Mouse (Mus musculus) heart, embryonic 11.5 days (tissue): ENCODE data around the gene Atf2. TPM values are rescaled to one million over a fixed set of nuclear protein-coding genes. Genes with fewer than 3 reads are reported as not detected.
A peak's percentile ranks its signal among the peaks of the same experiment; 100 is the strongest.

ENCODE experiments used
- ATAC-seq: fragments of 200-750 bp; cut with Nextera tagmentation; replicated peaks from 2 replicates; pipeline ENCODE4 v1.8.0; 2017; ENCODE audit warnings: moderate library complexity; ENCODE audit not compliant: insufficient number of reproducible peaks, low FRiP score, low TSS enrichment
- H3K27ac ChIP-seq: fragments of 300-500 bp; sonication (generic); 2 replicates; pipeline ENCODE4 v1.5.1; 2014; ENCODE audit warnings: mild to moderate bottlenecking, low read depth, low read length
- H3K27me3 ChIP-seq: fragments of 300-500 bp; sonication (generic); 2 replicates; pipeline ENCODE4 v1.6.1; 2014; ENCODE audit warnings: mild to moderate bottlenecking, low read length, mixed read lengths; ENCODE audit not compliant: control insufficient read depth, insufficient read depth
- H3K36me3 ChIP-seq: fragments of 300-500 bp; sonication (generic); 2 replicates; pipeline ENCODE4 v1.6.1; 2014; ENCODE audit warnings: mild to moderate bottlenecking, low read length, moderate library complexity, mixed read lengths; ENCODE audit not compliant: control insufficient read depth, insufficient read depth
- H3K4me1 ChIP-seq: fragments of 300-500 bp; sonication (generic); 2 replicates; pipeline ENCODE4 v1.6.1; 2014; ENCODE audit warnings: low read length; ENCODE audit not compliant: control insufficient read depth, insufficient read depth
- H3K4me2 ChIP-seq: fragments of 300-500 bp; sonication (generic); 2 replicates; pipeline ENCODE4 v1.6.1; 2014; ENCODE audit warnings: mild to moderate bottlenecking, moderate library complexity
- H3K4me3 ChIP-seq: fragments of 300-500 bp; sonication (generic); 2 replicates; pipeline ENCODE4 v1.5.1; 2014; ENCODE audit warnings: low read depth, low read length
- H3K9ac ChIP-seq: fragments of 300-500 bp; sonication (generic); 2 replicates; pipeline ENCODE4 v1.6.1; 2014; ENCODE audit warnings: mild to moderate bottlenecking, low read depth, low read length, moderate library complexity
- H3K9me3 ChIP-seq: fragments of 300-500 bp; sonication (generic); replicated peaks from 2 replicates; pipeline ENCODE4 v1.6.1; 2016; ENCODE audit warnings: low read length; ENCODE audit not compliant: control insufficient read depth
- WGBS: fragments of 180-500 bp; shearing (Covaris S2); extraction: QIAGEN DNeasy Blood & Tissue Kit; methylation state at CpG from one replicate; pipeline ENCODE4 v1.1.7; 2014; ENCODE audit not compliant: insufficient replicate concordance; 5-methylcytosine and 5-hydroxymethylcytosine counted together
- polyA plus RNA-seq: library from polyadenylated mRNA; unstranded; fragments of >200 nt; fragmentation: Nextera tagmentation; extraction: Ambion mirVana; gene quantifications from 2 replicates; pipeline ENCODE4 v1.2.1, GENCODE M21; 2014

Gene Atf2
- polyA plus RNA-seq, 1 experiment from 2014 or later: 50.4 TPM

DNA sequence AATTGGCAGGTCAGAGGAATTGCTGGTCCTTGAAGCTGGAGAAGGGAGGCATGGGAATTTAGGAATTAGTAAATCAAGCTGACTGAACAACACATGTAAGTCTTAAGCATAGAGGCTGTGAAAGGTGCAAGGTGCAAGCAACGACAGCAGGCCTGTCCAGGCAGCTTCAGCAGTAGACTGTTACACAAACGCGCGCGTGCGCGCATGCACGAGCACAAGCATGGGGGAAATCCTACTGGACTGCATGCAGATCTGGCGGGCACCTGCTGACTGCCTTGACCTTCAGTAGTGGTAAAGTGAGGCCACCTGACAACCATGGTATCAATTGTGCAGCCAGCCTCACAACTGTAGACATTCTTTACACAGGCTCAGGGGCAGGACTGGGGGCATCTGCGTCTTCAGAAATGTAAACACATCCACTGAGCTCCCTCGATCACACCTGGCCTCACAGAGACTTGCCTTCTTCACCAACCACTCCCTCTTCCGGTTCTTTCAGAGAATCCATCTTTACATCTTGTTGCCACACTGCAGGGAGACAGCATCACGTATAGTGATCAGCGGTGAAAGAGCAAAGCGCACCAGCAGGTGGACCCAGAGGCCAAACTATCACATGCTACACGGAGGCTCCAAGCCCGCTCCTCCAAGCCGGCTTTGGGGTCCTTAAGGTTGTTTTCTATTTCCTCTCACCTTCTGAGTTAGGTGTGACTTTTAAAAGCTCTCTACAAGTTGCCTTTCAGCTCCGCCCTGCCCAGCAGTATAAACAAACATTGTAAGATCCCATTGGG, 100.4 kb downstream of the Atf2 start:
- no peak overlapping the region for H3K4me3 ChIP-seq
- H3K27me3 ChIP-seq: no peaks in the 10 kb centered on the region
- no peaks in the 10 kb centered on the region for H3K36me3 ChIP-seq
- no peak for ATAC-seq
- 45% methylated on average over 19 of the region's 19 CpGs for WGBS
- no peak overlapping the region for H3K27ac ChIP-seq
- H3K4me1 ChIP-seq: no peaks in the 10 kb centered on the region
- no peaks in the 10 kb centered on the region for H3K9me3 ChIP-seq
- peak overlapping the region; percentile 48 for H3K4me2 ChIP-seq
- no peak overlapping the region for H3K9ac ChIP-seq

- Histone ChIP-seq H3K9me3 (no peaks in the 10 kb centered on the region), H3K4me2 (no peak overlapping the region), H3K9ac (no peak overlapping the region), H3K4me1 (no peaks in the 10 kb centered on the region), H3K27ac (no peak overlapping the region), H3K27me3 (no peaks in the 10 kb centered on the region), H3K36me3 (no peaks in the 10 kb centered on the region), H3K4me3 (no peak overlapping the region)
- ATAC-seq: no peak
- 78% methylated on average over 2 of the region's 2 CpGs for WGBS
These were observed 102.1 kb downstream of the Atf2 start for GRCm38 (mm10) chr2:73790332-73790731.

DNA sequence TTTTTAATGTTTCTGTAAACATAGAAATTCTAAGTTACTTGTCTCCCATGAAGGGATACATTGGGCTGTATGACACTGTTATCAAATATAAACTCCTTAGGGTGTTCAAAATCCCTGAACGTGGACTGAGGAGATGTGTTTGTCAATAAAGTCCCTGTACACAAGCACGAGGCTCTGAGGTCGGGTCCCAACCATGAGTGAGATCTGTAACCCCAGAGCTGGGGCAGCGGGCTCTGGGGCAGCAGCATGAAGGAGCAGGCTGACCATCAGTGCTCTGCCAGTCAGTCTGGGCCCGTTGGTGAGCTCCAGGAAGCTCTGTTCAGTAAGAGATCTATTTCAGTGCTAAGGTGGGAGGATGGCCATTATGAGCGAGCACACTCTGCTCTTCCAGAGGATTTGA, 104.0 kb downstream of the Atf2 start:
- H3K27me3 ChIP-seq: no peaks in the 10 kb centered on the region
- no peak for ATAC-seq
- H3K36me3 ChIP-seq: no peaks in the 10 kb centered on the region
- no peak overlapping the region for H3K9ac ChIP-seq
- H3K4me1 ChIP-seq: no peaks in the 10 kb centered on the region
- H3K4me3 ChIP-seq: no peak overlapping the region
- H3K27ac ChIP-seq: no peak overlapping the region
- 74% methylated on average over 6 of the region's 6 CpGs for WGBS
- H3K4me2 ChIP-seq: no peak overlapping the region
- no peaks in the 10 kb centered on the region for H3K9me3 ChIP-seq

GRCm38 (mm10) chr2:73782371-73782905, 110.0 kb downstream of the Atf2 start:
- peak overlapping the region; percentile 34 for H3K4me2 ChIP-seq
- peak; percentile 61; the same call in 1 of the 2 replicates for ATAC-seq
- H3K27me3 ChIP-seq: no peaks in the 10 kb centered on the region
- H3K36me3 ChIP-seq: no peaks in the 10 kb centered on the region
- H3K27ac ChIP-seq: peak overlapping the region; percentile 68
- H3K9ac ChIP-seq: no peak overlapping the region
- no peaks in the 10 kb centered on the region for H3K4me1 ChIP-seq
- H3K9me3 ChIP-seq: no peaks in the 10 kb centered on the region
- WGBS: 13% methylated on average over 9 of the region's 9 CpGs
- no peak overlapping the region for H3K4me3 ChIP-seq

DNA sequence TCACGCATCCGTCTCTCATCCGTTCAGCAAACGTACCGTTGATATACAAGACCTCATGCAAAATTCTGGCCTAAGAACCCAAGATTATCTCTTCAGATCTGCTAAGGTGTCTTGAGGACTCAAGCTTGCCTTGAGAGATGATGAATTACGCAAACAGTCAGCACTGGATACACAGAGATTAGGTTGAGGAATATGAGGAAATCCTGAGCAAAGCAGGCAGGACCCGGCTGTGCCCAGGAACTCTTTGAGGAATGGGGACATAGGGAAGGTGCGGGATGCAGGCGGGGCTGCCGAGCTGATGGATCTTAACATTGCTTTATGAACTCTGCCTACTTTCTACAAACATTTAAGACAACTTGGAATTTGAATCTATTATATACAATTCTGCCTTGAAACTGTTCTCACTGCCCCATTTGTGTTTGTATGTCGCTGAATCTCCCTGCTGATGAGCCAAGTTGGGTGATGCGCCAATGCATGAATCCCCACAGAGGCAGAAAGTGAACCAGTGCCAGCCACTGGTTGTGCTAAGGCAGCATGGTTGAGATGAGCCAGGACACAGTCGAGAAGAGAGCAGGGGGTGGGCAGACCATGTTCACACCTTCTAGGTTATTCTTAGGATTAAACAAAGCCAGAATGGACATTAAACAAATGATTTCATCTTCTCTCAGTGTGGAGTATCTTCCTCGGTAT, 112.0 kb downstream of the Atf2 start:
- H3K27ac ChIP-seq: no peak overlapping the region
- H3K9ac ChIP-seq: no peak overlapping the region
- ATAC-seq: no peak
- H3K9me3 ChIP-seq: no peaks in the 10 kb centered on the region
- H3K4me3 ChIP-seq: no peak overlapping the region
- no peak overlapping the region for H3K4me2 ChIP-seq
- H3K4me1 ChIP-seq: no peaks in the 10 kb centered on the region
- H3K36me3 ChIP-seq: no peaks in the 10 kb centered on the region
- WGBS: 76% methylated on average over 14 of the region's 14 CpGs
- no peaks in the 10 kb centered on the region for H3K27me3 ChIP-seq

DNA sequence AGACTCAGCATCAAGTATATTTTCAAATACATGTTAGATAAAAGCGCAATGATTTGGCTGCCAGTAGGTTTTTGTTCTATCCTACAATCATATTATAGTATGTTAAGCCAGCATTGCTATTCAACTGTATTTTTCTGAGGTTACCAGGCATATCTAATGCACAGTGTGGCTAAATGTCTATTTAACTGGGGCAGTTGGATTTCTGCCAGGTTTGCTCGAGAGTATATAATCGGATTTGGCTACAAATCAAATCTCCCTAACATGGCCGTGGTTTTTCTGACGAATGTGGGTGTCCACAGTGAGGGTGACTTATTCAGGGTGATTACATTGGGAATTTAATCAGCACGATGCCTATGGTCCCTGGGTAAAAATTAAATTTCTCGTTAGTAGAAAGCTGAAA, 112.6 kb downstream of the Atf2 start:
- H3K9me3 ChIP-seq: no peaks in the 10 kb centered on the region
- no peak overlapping the region for H3K4me3 ChIP-seq
- WGBS: 69% methylated on average over 7 of the region's 7 CpGs
- H3K27ac ChIP-seq: no peak overlapping the region
- no peaks in the 10 kb centered on the region for H3K36me3 ChIP-seq
- no peak overlapping the region for H3K4me2 ChIP-seq
- H3K9ac ChIP-seq: no peak overlapping the region
- ATAC-seq: no peak
- no peaks in the 10 kb centered on the region for H3K4me1 ChIP-seq
- no peaks in the 10 kb centered on the region for H3K27me3 ChIP-seq

DNA sequence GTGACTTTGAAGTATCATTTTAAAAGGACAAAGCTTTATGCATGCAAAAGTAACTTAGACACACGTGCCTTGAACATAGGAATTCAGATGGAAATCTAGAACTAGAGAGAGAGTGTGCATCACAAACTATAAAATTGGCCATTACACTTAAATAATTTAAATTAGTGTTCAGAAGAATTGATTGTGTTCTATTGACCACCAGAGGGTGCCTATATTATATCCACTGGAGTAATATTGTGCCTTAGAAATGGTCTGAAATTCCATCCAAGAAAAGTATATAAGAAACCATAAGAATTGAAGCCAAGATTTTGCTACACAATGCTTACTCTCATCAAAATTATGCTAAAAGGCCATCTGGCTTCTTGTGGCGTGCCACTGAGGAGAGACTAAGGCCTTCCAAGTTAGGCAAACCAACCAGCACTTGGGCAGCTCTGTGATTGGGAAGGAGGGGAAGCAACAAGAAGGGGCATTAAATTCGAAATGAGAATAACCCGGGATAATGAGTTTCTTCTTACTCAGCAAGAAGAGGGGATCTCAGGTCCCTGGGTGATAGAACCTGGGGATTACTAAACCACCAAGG, 113.3 kb downstream of the Atf2 start:
- Histone ChIP-seq H3K27ac (no peak overlapping the region), H3K4me2 (no peak overlapping the region), H3K9me3 (no peaks in the 10 kb centered on the region), H3K4me1 (no peaks in the 10 kb centered on the region), H3K36me3 (no peaks in the 10 kb centered on the region), H3K9ac (no peak overlapping the region), H3K27me3 (no peaks in the 10 kb centered on the region), H3K4me3 (no peak overlapping the region)
- WGBS: 67% methylated on average over 4 of the region's 4 CpGs
- ATAC-seq: no peak

- Histone ChIP-seq H3K27ac (no peak overlapping the region), H3K4me3 (no peak overlapping the region), H3K27me3 (no peaks in the 10 kb centered on the region), H3K9me3 (no peaks in the 10 kb centered on the region), H3K4me1 (0 out of 2 replicates have a peak, but pooled peaks cover 6% of the 10 kb centered on the region), H3K4me2 (no peak overlapping the region), H3K36me3 (no peaks in the 10 kb centered on the region), H3K9ac (no peak overlapping the region)
- no peak for ATAC-seq
- WGBS: 29% methylated on average over 4 of the region's 4 CpGs
These were observed 115.5 kb downstream of the Atf2 start for GRCm38 (mm10) chr2:73776936-73777335.
